Mouse (Mus musculus): Measurements from ENCODE around the gene Tmem233. TPM values are rescaled to one million over a fixed set of nuclear protein-coding genes. Genes with fewer than 3 reads are reported as not detected.

Gene Tmem233
- polyA plus RNA-seq, 1 experiment from 2014 or later = not detected

GRCm38 (mm10) chr5:116016542-116016941, 66.5 kb downstream of the Tmem233 start:
- no peak overlapping the region for H3K27ac ChIP-seq (ENCODE audit: low read length)
- no peak overlapping the region for H3K4me2 ChIP-seq (ENCODE audit: low read length)
- H3K4me3 ChIP-seq (ENCODE audit: low read depth, low read length) = no peak overlapping the region
- peaks cover 71% of the 10 kb centered on the region for H3K36me3 ChIP-seq (ENCODE audit: control insufficient read depth, insufficient read depth, low read length)
- ATAC-seq = no peak
- 96% methylated on average over 5 of the region's 5 CpGs for WGBS
- H3K9ac ChIP-seq (ENCODE audit: low read depth, low read length) = no peak overlapping the region
- no peaks in the 10 kb centered on the region for H3K27me3 ChIP-seq (ENCODE audit: control insufficient read depth, insufficient read depth, low read depth, low read length)
- H3K9me3 ChIP-seq (replicated peaks; ENCODE audit: control insufficient read depth, low read length, poor library complexity, severe bottlenecking) = no peaks in the 10 kb centered on the region
- no peaks in the 10 kb centered on the region for H3K4me1 ChIP-seq (ENCODE audit: control insufficient read depth, insufficient read depth, low read length)

- Histone ChIP-seq H3K36me3 (ENCODE audit: control insufficient read depth, insufficient read depth, low read length) (peaks cover 51% of the 10 kb centered on the region), H3K4me1 (ENCODE audit: control insufficient read depth, insufficient read depth, low read length) (no peaks in the 10 kb centered on the region), H3K27ac (ENCODE audit: low read length) (no peak overlapping the region), H3K27me3 (ENCODE audit: control insufficient read depth, insufficient read depth, low read depth, low read length) (no peaks in the 10 kb centered on the region), H3K9ac (ENCODE audit: low read depth, low read length) (no peak overlapping the region), H3K4me2 (ENCODE audit: low read length) (no peak overlapping the region), H3K9me3 (replicated peaks; ENCODE audit: control insufficient read depth, low read length, poor library complexity, severe bottlenecking) (no peaks in the 10 kb centered on the region), H3K4me3 (ENCODE audit: low read depth, low read length) (no peak overlapping the region)
- 95% methylated on average over 11 of the region's 11 CpGs for WGBS
- no peak for ATAC-seq
Measured at GRCm38 (mm10) chr5:116014237-116014636, 68.8 kb downstream of the Tmem233 start.

GRCm38 (mm10) chr5:116013821-116014220, 69.2 kb downstream of the Tmem233 start:
- ATAC-seq = no peak
- no peak overlapping the region for H3K4me2 ChIP-seq (ENCODE audit: low read length)
- WGBS = 83% methylated on average over 8 of the region's 8 CpGs

GRCm38 (mm10) chr5:116012503-116012902, 70.5 kb downstream of the Tmem233 start:
- WGBS = 91% methylated on average over 7 of the region's 7 CpGs

More at GRCm38 (mm10) chr5:116013821-116014220, 69.2 kb downstream of the Tmem233 start:
- H3K4me3 ChIP-seq (ENCODE audit: low read depth, low read length) = no peak overlapping the region
- H3K9me3 ChIP-seq (replicated peaks; ENCODE audit: control insufficient read depth, low read length, poor library complexity, severe bottlenecking) = no peaks in the 10 kb centered on the region
- H3K36me3 ChIP-seq (ENCODE audit: control insufficient read depth, insufficient read depth, low read length) = peaks cover 47% of the 10 kb centered on the region
- no peak overlapping the region for H3K27ac ChIP-seq (ENCODE audit: low read length)
- no peak overlapping the region for H3K9ac ChIP-seq (ENCODE audit: low read depth, low read length)
- H3K4me1 ChIP-seq (ENCODE audit: control insufficient read depth, insufficient read depth, low read length) = no peaks in the 10 kb centered on the region
- H3K27me3 ChIP-seq (ENCODE audit: control insufficient read depth, insufficient read depth, low read depth, low read length) = no peaks in the 10 kb centered on the region

GRCm38 (mm10) chr5:116011700-116012099, 71.3 kb downstream of the Tmem233 start:
- H3K27ac ChIP-seq (ENCODE audit: low read length) = no peak overlapping the region
- no peak overlapping the region for H3K9ac ChIP-seq (ENCODE audit: low read depth, low read length)

More at GRCm38 (mm10) chr5:116012503-116012902, 70.5 kb downstream of the Tmem233 start:
- no peak for ATAC-seq
- H3K27me3 ChIP-seq (ENCODE audit: control insufficient read depth, insufficient read depth, low read depth, low read length) = no peaks in the 10 kb centered on the region
- no peak overlapping the region for H3K27ac ChIP-seq (ENCODE audit: low read length)
- H3K9me3 ChIP-seq (replicated peaks; ENCODE audit: control insufficient read depth, low read length, poor library complexity, severe bottlenecking) = no peaks in the 10 kb centered on the region
- peaks cover 37% of the 10 kb centered on the region for H3K36me3 ChIP-seq (ENCODE audit: control insufficient read depth, insufficient read depth, low read length)
- H3K9ac ChIP-seq (ENCODE audit: low read depth, low read length) = no peak overlapping the region
- no peak overlapping the region for H3K4me3 ChIP-seq (ENCODE audit: low read depth, low read length)
- no peaks in the 10 kb centered on the region for H3K4me1 ChIP-seq (ENCODE audit: control insufficient read depth, insufficient read depth, low read length)
- H3K4me2 ChIP-seq (ENCODE audit: low read length) = no peak overlapping the region

GRCm38 (mm10) chr5:116009884-116010627, 73.0 kb downstream of the Tmem233 start:
- peaks cover 20% of the 10 kb centered on the region for H3K36me3 ChIP-seq (ENCODE audit: control insufficient read depth, insufficient read depth, low read length)
- H3K27ac ChIP-seq (ENCODE audit: low read length) = no peak overlapping the region
- no peaks in the 10 kb centered on the region for H3K27me3 ChIP-seq (ENCODE audit: control insufficient read depth, insufficient read depth, low read depth, low read length)
- no peak for ATAC-seq
- no peaks in the 10 kb centered on the region for H3K4me1 ChIP-seq (ENCODE audit: control insufficient read depth, insufficient read depth, low read length)
- no peak overlapping the region for H3K4me3 ChIP-seq (ENCODE audit: low read depth, low read length)
- no peak overlapping the region for H3K4me2 ChIP-seq (ENCODE audit: low read length)
- H3K9ac ChIP-seq (ENCODE audit: low read depth, low read length) = no peak overlapping the region
- 87% methylated on average over 2 of the region's 2 CpGs for WGBS
- no peaks in the 10 kb centered on the region for H3K9me3 ChIP-seq (replicated peaks; ENCODE audit: control insufficient read depth, low read length, poor library complexity, severe bottlenecking)

More at GRCm38 (mm10) chr5:116011700-116012099, 71.3 kb downstream of the Tmem233 start:
- Histone ChIP-seq H3K4me3 (ENCODE audit: low read depth, low read length) (no peak overlapping the region), H3K27me3 (ENCODE audit: control insufficient read depth, insufficient read depth, low read depth, low read length) (no peaks in the 10 kb centered on the region), H3K9me3 (replicated peaks; ENCODE audit: control insufficient read depth, low read length, poor library complexity, severe bottlenecking) (no peaks in the 10 kb centered on the region), H3K36me3 (ENCODE audit: control insufficient read depth, insufficient read depth, low read length) (peaks cover 30% of the 10 kb centered on the region), H3K4me2 (ENCODE audit: low read length) (no peak overlapping the region), H3K4me1 (ENCODE audit: control insufficient read depth, insufficient read depth, low read length) (no peaks in the 10 kb centered on the region)
- ATAC-seq = no peak
- WGBS = 95% methylated on average over 7 of the region's 7 CpGs

- Histone ChIP-seq H3K4me1 (ENCODE audit: control insufficient read depth, insufficient read depth, low read length) (no peaks in the 10 kb centered on the region), H3K36me3 (ENCODE audit: control insufficient read depth, insufficient read depth, low read length) (peaks cover 12% of the 10 kb centered on the region), H3K9ac (ENCODE audit: low read depth, low read length) (no peak overlapping the region), H3K4me2 (ENCODE audit: low read length) (no peak overlapping the region), H3K9me3 (replicated peaks; ENCODE audit: control insufficient read depth, low read length, poor library complexity, severe bottlenecking) (no peaks in the 10 kb centered on the region), H3K27ac (ENCODE audit: low read length) (no peak overlapping the region), H3K4me3 (ENCODE audit: low read depth, low read length) (no peak overlapping the region), H3K27me3 (ENCODE audit: control insufficient read depth, insufficient read depth, low read depth, low read length) (no peaks in the 10 kb centered on the region)
- no peak for ATAC-seq
- WGBS = 69% methylated on average over 15 of the region's 15 CpGs
Measured at GRCm38 (mm10) chr5:116009091-116009851, 73.8 kb downstream of the Tmem233 start.

- Histone ChIP-seq H3K36me3 (ENCODE audit: control insufficient read depth, insufficient read depth, low read length) (no peaks in the 10 kb centered on the region), H3K27me3 (ENCODE audit: control insufficient read depth, insufficient read depth, low read depth, low read length) (no peaks in the 10 kb centered on the region), H3K27ac (ENCODE audit: low read length) (no peak overlapping the region), H3K4me2 (ENCODE audit: low read length) (no peak overlapping the region), H3K9ac (ENCODE audit: low read depth, low read length) (no peak overlapping the region), H3K9me3 (replicated peaks; ENCODE audit: control insufficient read depth, low read length, poor library complexity, severe bottlenecking) (no peaks in the 10 kb centered on the region), H3K4me1 (ENCODE audit: control insufficient read depth, insufficient read depth, low read length) (no peaks in the 10 kb centered on the region), H3K4me3 (ENCODE audit: low read depth, low read length) (no peak overlapping the region)
- 91% methylated on average over 13 of the region's 13 CpGs for WGBS
- no peak for ATAC-seq
Measured at GRCm38 (mm10) chr5:116007723-116008122, 75.3 kb downstream of the Tmem233 start.

Measured in midbrain, embryonic 16.5 days (tissue).